Mouse (Mus musculus): ENCODE data around the gene Patz1.

The Patz1 gene

DNA sequence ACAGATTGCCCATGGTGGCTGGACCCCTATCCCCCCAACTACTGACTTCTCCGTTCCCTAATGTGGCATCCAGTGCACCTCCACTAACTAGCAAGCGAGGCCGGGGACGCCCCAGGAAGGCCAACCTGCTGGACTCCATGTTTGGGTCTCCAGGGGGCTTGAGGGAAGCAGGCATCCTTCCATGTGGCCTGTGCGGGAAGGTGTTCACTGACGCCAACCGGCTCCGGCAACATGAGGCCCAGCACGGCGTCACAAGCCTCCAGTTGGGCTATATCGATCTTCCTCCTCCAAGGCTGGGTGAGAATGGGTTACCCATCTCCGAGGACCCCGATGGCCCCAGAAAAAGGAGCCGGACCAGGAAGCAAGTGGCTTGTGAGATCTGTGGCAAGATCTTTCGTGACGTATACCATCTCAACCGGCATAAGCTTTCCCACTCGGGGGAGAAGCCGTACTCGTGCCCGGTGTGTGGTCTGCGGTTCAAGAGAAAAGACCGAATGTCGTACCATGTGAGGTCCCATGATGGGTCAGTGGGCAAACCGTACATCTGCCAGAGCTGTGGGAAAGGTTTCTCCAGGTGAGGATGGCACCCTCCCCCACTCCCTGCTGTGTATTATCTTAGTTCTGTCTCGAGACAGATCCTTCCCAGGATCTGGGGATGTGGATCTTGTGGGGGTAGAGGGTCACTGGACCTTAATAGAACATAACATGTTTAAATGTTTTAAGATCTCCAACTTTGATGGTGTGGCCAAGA, 2.8 kb downstream of the Patz1 start:
- intact Hi-C loops (cut with DNase I) = no loop called here

DNA sequence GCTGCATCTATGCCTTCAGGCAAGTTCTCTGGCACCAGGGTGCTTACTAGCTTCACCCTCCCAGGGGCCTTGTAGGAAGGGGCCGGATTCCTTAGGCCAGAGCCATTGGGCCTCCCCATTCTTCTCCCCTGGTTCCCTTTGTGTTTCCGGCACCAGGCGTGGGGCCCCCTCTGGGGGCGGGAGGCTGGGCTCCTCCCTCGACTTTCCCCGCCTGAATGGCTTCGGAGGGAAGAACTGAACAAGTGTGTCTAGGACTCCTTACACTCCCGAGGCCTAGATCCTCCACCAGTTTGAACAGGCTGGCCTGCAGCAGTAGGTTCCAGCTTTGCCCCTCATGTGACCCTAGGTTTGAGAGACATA, 3.4 kb downstream of the Patz1 start:
- intact Hi-C loops (cut with DNase I) = no loop called here

DNA sequence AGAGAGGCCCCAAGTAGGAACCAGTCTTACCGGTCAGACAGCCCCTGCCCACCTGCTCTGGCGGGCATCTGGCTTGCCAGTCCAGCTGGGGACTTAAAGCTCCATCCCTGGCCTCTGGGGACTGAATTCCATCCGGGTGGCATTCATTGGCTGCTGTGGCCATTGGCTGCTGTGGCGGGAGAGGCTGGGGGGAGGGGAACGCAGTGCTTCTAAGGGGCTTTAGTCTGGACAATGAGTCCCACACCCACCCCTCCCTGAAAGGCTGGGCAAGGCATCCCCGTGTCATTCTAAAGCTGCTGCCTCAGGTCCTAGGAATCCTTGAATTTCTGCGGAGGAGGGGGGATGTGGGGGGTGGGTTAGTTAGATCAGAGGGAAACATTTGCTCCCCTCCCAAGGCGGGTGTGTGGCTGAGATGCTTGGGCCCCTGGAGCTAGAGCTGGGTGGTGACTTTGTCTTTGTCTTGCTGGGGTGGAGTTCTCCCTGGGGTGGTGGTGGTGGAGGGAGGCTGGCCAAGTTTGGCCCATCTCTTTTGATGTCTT, 4.1 kb downstream of the Patz1 start:
- intact Hi-C loops (cut with DNase I) = no loop called here

DNA sequence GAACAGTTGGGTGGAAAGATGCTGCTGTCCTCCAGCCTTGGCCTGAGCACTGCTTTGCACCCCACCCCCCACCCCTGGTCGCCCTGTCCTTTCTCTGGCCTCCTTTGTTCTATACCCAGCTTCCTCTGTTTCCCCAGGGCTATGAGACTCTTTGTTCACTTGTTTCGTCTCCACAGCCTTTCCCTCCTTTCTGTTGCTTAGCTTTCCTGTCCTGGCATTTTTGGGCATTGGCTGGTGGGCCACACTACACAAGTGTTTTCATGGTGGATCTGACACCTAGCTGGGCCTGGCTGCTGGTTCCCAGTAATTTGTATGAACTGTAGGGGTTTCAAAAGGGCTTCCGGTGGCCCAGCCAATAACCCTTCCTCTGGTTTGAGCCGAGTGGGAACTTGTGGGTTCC, 4.7 kb downstream of the Patz1 start:
- intact Hi-C loops (cut with DNase I) = no loop called here

DNA sequence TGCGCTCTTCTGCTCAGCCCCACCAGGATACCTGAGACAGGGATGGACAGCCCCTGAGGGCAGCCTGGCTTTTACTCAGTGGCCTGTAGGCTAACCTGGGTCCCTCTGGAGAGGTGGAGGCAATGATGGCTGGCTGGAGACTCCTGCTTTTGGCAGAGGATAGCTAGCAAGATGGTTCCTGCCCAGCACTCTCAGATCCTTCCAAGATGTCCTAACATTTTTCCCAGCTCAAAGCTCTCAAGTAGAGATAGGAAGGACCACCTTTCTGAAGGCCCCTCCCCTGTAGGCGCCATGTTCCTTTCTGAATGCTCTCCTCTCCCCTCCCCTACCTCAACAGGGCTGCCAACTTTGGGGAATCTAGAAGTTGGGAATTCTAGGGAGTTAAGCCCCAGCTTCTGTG, 6.0 kb downstream of the Patz1 start:
- intact Hi-C loops (cut with DNase I) = no loop called here

DNA sequence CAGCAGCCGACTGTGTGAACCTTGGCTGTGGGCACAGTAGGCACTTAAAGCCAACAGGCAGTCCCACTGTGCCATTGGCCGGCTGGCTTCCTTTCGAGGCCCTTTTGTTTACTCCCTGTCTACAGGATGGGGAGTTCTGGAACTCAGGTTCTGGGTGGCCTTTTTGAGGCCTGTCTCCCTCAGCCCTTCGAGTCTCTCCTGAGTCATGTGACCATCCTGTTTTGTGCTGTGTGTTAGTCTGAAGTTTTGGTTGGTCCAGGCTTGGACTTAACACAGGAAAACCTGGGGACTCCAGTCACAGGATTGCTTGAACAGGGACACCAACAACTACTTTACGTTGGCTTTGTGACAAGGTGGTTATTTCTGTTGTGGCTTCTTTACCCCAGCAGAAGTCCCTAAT, 7.4 kb downstream of the Patz1 start:
- intact Hi-C loops (cut with DNase I) = no loop called here

DNA sequence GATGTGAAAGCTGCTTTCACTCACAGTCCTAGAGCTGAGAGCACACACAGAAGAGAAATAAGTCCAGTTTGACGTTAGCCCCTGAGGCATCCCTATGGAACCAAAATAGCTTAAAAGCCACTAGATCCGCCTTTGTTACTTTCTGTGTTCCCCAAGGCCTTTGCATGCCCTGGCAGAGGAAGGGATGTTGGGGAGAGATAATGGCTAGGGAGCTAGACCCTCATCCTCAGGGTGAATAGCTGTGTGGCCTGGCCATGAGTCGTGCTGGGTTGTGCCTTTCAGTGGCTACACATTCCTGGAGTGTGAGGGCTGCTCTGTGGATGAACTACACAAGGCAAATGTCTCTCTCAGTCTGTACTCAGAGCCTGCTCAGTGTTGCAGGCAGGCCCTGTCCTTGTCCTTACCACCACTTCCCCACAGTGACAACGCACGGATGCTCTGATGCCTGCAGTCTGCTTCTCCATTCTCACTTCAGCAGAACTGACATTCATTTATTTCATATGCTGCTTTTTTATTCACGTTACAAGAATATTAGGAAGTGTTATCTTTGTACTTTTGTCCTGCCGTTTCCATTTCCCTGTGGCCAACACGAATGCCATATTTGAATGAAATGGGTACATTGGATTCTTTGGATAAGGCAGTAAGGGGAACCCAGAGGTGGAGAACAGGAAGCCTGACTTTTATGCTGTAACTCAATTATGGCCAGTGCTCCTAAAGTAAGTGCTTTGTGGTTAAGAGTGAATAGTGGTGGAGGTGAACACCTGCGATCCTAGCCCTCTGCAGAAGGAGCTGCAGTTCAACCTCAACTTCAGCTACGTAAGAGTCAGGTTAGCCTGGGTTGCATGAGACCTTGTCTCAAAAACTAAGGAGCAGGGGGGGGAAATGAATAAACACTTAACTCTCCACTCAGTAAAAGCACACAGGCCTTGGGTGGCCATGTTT, 9.5 kb downstream of the Patz1 start:
- intact Hi-C loops (cut with DNase I) = no loop called here

DNA sequence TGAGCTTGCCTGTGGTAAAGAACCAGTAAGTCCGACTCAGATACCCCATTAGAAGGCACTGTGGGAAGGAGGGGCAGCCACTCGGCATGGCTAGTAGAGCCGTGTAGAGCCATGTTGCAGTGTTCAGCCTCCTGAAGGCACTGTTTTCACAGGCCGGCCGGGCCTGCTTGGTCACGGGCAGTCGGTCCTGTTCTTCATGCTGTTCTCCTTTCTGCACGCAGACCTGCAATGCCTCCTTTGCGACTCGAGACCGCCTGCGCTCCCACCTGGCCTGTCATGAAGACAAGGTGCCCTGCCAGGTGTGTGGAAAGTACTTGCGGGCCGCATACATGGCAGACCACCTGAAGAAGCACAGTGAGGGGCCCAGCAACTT, 10.1 kb downstream of the Patz1 start:
- intact Hi-C loops (cut with DNase I) = no loop called here

DNA sequence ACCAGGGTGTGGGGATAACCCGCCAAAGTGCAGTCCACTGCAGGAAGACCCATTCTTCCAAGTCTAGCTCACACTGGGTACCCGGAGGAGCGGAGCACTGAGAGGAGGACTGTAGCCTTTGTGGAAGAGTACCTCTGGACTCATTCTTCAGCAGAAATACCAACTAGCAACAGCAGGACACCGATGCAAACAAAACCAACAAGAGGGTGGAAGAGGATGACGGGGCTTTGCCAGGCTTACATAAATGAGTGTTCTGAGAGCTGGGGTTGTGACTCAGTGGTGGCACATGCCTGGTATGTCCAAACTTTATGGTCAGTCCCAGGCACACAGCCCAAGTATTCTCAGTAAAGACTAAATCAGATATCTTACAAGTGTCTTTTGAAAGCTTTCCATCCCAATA, 12.4 kb downstream of the Patz1 start:
- intact Hi-C loops (cut with DNase I) = no loop called here

DNA sequence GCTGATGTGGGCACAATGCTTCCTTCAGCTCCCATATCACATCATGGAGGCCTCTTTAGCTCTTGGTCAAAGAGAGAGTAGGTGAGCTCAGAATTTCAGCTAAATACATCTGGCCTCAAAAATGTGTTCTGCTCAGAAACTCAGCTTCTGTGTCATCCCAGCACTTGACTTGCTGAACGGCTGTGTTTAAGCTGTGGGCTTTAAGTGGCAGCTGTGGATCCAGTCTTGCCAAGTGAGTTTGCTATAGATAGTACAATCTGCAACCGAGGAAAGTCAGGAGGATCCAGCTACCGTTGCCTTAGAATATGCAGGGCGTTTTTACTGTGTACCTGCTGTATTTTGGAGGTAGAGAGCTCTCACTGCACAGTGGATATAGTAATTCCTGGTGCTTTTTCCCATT, 13.7 kb downstream of the Patz1 start:
- intact Hi-C loops (cut with DNase I) = no loop called here

DNA sequence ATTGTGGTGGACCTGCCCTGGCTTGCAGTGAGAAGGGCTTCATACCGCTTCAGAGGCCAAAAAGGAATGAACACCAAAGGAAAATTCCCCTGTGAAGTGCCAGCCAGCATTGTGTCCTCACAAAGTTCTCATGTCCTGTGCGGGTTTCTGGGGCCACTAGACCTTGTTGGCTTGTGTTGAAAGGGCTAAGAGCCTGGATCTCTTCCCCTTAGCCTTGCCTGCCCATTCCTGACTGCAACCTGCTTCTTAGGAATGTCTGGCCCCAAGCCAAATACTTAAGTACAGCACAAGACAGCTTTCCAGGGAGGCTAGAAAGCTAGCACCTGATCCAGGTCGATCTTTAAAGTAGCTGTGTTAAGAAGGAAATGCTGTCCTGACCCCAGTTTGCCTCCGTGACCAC, 14.1 kb downstream of the Patz1 start:
- intact Hi-C loops (cut with DNase I) = no loop called here

DNA sequence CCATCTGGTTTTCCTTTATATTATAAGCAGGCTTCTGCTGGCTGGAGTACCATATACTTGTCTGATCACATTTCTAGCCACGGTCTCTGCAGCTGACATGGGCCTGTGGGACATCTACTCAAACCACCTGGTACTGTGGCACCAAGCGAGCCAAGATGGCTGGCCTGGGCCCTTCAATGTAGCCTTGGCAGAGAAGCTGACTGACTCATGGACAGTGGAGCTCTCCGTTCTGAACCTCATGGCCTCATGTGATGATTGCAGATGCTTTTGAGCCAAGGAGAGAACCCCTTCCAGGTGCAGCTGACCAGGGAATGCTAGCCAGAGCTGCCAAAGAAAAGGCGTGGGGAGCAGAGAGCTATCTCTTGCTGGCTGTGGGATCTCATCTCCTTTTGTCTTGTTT, 17.1 kb downstream of the Patz1 start:
- intact Hi-C loops (cut with DNase I) = no loop called here

DNA sequence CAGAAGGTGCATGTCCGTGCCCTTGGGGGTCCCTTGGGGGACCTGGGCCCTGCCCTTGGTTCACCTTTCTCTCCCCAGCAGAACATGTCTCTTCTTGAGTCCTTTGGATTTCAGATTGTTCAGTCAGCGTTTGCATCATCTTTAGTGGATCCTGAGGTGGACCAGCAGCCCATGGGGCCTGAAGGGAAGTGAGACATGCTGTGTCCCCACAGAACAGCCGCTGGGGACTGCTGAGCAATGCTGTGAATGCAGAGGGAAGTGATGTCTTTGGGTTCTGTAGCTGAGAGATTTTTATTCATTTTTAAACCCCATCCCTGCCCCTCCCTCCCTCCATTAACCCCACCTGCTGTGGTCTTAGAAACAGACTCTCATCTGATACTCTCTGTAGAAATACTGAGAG, 19.2 kb downstream of the Patz1 start:
- intact Hi-C loops (cut with DNase I) = no loop called here

DNA sequence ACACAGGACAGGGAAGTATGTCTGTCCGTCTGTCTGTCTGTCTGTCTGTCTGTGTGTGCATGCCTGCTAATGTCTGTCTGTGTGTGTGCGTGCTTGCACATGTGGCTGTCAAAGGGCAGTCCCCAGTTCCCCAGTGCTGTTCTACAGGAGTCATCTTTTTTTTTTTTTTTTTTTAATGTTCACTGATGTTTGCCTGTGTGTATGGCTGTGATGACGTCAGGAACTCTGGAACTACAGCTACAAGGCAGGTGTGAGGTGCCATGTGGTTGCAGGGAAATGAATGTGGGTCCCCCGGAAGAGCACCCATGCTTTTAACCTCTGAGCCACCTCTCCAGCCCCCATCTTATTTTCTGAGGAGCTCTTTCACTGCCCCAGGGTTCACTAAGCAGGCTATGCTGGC, 21.2 kb downstream of the Patz1 start:
- intact Hi-C loops (cut with DNase I) = no loop called here

DNA sequence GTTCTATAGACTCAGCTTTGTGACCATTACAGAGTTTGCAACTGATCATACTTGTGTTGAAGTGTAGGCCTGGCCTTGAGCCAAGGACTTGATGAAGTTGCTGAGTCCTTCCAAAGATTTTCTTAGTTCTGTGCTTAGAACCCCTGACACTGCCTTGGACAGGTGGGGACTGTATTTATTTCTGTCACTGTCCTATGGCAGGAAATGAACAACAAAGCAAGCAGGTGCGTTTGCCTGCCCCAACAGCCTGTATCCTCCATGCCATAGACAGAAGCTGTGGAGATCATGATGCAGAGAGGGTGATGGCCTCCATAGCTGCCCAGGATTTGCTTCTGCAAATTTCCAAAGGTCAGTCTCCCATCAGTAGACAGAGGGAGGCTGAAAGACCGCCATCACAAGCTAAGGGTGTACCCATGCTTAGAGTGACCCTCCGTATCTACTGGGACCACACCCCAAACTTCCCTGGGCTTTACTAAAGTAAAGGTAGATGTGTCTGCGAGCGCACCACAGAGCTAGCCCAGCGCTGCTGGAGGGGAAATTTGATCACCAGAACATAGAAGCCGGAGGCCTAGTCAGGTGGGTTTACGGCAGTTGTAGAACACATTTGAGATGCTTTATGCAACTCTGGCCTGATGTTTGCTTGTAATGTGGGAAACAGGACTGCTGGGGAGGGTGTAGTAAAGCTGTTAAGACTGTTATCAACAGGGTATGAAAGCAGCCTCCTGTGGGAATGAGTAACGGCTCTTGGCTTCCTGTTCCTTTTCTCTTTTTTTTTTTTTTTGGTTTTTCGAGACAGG, 22.3 kb downstream of the Patz1 start:
- intact Hi-C loops (cut with DNase I) = no loop called here

DNA sequence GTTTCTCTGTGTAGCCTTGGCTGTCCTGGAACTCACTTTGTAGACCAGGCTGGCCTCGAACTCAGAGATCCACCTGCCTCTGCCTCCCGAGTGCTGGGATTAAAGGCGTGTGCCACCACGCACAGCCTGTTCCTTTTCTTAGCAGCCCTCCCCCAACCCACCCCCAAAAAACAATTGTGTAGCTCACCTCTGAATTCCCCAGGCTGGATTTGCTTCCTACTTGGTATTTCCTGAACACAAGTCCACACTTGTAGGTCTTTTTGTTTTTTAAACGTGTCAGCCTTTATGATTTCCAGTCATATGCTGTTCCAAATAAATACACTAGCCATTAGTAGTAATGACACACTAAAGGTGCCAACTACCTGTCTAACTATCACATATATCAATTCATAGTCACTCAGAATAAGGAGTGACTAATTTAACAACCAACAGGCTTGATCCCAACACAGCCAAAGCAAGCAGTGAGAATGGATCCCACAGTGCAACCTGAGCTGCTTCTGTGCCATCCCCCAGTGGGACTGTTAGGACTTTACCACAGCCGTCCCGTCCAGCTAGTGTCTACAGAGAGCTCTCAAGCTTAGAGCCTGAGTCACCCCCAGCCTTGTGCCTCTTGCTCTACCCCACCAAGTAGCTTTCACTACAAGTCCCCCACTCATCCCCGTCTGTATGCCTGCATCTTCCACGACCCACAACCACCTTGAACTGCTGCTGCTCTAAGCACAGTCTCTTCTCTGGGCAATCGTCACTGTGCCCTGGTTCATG, 23.1 kb downstream of the Patz1 start:
- intact Hi-C loops (cut with DNase I) = no loop called here

DNA sequence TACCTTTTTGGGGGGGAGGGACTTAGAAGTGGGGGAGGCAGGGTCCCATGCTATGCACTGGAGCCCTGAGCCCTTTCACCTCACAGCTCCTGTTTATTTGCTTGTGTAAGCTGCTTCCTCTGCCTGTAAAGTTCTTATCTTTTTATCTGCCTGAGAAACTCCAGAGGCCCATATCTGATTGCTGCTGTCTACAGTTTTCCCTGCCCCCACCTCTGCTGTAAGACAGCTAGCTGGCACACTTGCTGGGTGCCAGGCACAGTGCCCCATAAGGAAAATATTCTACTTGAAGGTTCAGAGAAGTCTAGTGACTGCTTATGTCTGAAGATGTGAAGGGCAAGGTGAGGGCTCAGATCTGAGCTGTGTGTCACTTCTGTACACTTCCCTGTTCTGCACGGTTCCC, 24.6 kb downstream of the Patz1 start:
- intact Hi-C loops (cut with DNase I) = no loop called here

DNA sequence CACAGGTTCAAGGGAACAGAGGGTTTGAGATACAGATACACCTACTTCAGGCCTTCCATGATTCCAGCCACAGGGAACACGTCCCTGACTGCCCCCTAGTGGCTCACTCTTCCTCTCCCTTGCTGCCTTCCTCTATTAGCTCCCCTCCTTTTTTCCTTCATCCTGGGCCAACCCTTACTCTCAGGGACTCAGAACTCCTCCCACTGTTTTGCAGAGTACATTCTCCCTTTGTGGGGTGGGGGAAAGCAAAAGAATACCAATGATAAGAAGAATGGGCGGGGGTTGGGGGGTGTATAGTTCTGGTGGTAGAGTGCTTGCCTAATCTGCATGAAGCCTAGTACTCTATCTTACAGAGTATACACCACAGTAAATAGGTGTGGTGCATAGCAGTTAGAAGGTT, 25.5 kb downstream of the Patz1 start:
- intact Hi-C loops (cut with DNase I) = no loop called here

DNA sequence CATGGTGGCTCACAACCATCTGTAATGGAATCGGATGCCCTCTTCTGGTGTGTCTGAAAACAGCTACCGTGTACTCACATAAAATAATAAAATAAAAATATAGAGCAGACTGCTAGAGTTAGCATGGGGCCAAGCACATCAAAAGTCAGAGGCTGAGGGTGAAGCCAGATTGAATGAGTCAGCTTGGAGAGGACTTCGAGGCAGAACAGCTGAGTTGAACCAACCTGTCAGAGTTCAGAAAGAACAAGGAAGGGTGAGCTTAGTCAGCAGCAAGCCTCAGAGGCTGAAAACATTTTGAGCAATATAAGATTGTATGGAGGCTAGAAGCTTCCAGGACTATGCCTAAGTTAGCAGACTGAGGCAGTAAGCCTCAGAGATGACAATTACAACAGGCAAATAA, 29.6 kb downstream of the Patz1 start:
- intact Hi-C loops (cut with DNase I) = no loop called here

DNA sequence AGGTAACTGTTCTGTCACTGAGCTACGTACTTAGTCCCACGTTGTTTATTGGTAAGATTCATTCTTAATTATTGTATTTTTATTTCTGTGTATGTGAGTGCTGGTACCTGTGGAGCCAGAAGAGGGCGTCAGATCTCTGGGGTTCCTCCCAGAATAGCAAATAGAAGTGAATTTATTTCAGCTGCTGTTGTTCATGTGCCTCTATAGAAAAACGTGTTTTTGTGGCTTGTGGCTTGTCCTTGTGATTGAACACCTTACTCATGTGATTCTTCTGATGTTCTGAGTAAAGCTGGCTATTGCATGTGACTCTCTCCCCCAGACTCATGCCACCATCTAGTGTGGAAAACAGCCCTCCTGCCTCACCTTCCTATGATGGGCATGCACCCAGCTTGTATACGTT, 39.6 kb downstream of the Patz1 start:
- intact Hi-C loops (cut with DNase I) = no loop called here
